Comparison of ENCODE assay signal across 13 mouse cellular contexts in genomic region chr4:44154884-44155283, GRCm38 (mm10).
"Had no signal": no experiment of that assay in that cellular context is flagged by ENCODE, and none has a peak within 500 bp of the region (broad histone marks: within the 10 kb centered on the region; RNA-seq: fewer than 3 reads in every experiment).

No protein-coding gene starts in this region.

- H3K9me3 ChIP-seq: intestine, embryonic 15.5 days; limb, embryonic 13.5 days; midbrain, embryonic 15.5 days; neural tube, embryonic 13.5 days had no signal

- ATAC-seq: intestine, embryonic 15.5 days; midbrain, embryonic 15.5 days had no signal

- H3K27me3 ChIP-seq: intestine, embryonic 15.5 days; limb, embryonic 13.5 days; midbrain, embryonic 15.5 days; neural tube, embryonic 13.5 days had no signal

- H3K36me3 ChIP-seq: midbrain, embryonic 15.5 days had no signal

- H3K4me1 ChIP-seq: intestine, embryonic 15.5 days had no signal

- H3K4me2 ChIP-seq: intestine, embryonic 15.5 days; limb, embryonic 13.5 days; midbrain, embryonic 11.5 days; midbrain, embryonic 15.5 days; neural tube, embryonic 13.5 days had no signal

- H3K27ac ChIP-seq: intestine, embryonic 15.5 days; kidney, postnatal 0 days; limb, embryonic 13.5 days; midbrain, embryonic 15.5 days; neural tube, embryonic 13.5 days had no signal

- H3K4me3 ChIP-seq: intestine, embryonic 15.5 days; limb, embryonic 13.5 days; midbrain, embryonic 15.5 days; neural tube, embryonic 13.5 days had no signal

- H3K9ac ChIP-seq: intestine, embryonic 15.5 days; limb, embryonic 13.5 days; midbrain, embryonic 15.5 days; neural tube, embryonic 13.5 days had no signal

- DNase-seq: kidney, adult 2 months; kidney, postnatal 36 days; left cerebral cortex, postnatal 4 days; lung, adult 18-20 months; retina, postnatal 1 day; right cerebral cortex, postnatal 14 days; thymus, postnatal 4 days had no signal
